Mouse (Mus musculus) neural tube, embryonic 11.5 days (tissue): ENCODE measurements around the gene Tpmt. TPM values are rescaled to one million over a fixed set of nuclear protein-coding genes. Genes with fewer than 3 reads are reported as not detected.
A peak's percentile ranks its signal among the peaks of the same experiment; 100 is the strongest.

Experiments used
- ATAC-seq: fragments of 200-750 bp; cut with Nextera tagmentation; 2 replicates; pipeline ENCODE4 v1.8.0; 2017; ENCODE audit warnings: moderate number of reproducible peaks, mild to moderate bottlenecking, moderate TSS enrichment, moderate library complexity; ENCODE audit not compliant: insufficient read depth, low FRiP score, low TSS enrichment
- DNase-seq: peaks from one replicate; pipeline ENCODE4 v3.0.0-alpha.2; 2015; ENCODE audit warnings: low spot score
- H3K27ac ChIP-seq: fragments of 300-500 bp; sonication (generic); 2 replicates; pipeline ENCODE4 v1.5.1; 2014; ENCODE audit warnings: low read depth, mild to moderate bottlenecking, low read length
- H3K27me3 ChIP-seq: fragments of 300-500 bp; sonication (generic); 2 replicates; pipeline ENCODE4 v1.6.1; 2014; ENCODE audit warnings: mild to moderate bottlenecking, low read length, mixed read lengths; ENCODE audit not compliant: control insufficient read depth, insufficient read depth
- H3K36me3 ChIP-seq: fragments of 300-500 bp; sonication (generic); 2 replicates; pipeline ENCODE4 v1.6.1; 2014; ENCODE audit warnings: mild to moderate bottlenecking, low read length, moderate library complexity, mixed read lengths; ENCODE audit not compliant: control insufficient read depth, insufficient read depth
- H3K4me1 ChIP-seq: fragments of 300-500 bp; sonication (generic); 2 replicates; pipeline ENCODE4 v1.6.1; 2014; ENCODE audit warnings: low read length, mixed read lengths; ENCODE audit not compliant: control insufficient read depth, insufficient read depth
- H3K4me2 ChIP-seq: fragments of 300-500 bp; sonication (generic); 2 replicates; pipeline ENCODE4 v1.6.1; 2014; ENCODE audit warnings: low read depth, mild to moderate bottlenecking, moderate library complexity
- H3K4me3 ChIP-seq: fragments of 300-500 bp; sonication (generic); 2 replicates; pipeline ENCODE4 v1.5.1; 2014; ENCODE audit warnings: low read depth, low read length
- H3K9ac ChIP-seq: fragments of 300-500 bp; sonication (generic); 2 replicates; pipeline ENCODE4 v1.6.1; 2014; ENCODE audit warnings: mild to moderate bottlenecking, low read length
- H3K9me3 ChIP-seq: fragments of 300-500 bp; sonication (generic); 2 replicates; pipeline ENCODE4 v1.6.1; 2016; ENCODE audit warnings: low read length; ENCODE audit not compliant: control insufficient read depth
- WGBS: fragments of 180-500 bp; shearing (Covaris S2); extraction: QIAGEN DNeasy Blood & Tissue Kit; methylation state at CpG from one replicate; pipeline ENCODE4 v1.1.7; 2014; 5-methylcytosine and 5-hydroxymethylcytosine counted together
- polyA plus RNA-seq: library from polyadenylated mRNA; unstranded; fragments of >200 nt; fragmentation: Nextera tagmentation; extraction: Ambion mirVana; gene quantifications from 2 replicates; pipeline ENCODE4 v1.2.1, GENCODE M21; 2014

Tpmt gene
- polyA plus RNA-seq, 1 experiment from 2014 or later = 46.7 TPM

DNA sequence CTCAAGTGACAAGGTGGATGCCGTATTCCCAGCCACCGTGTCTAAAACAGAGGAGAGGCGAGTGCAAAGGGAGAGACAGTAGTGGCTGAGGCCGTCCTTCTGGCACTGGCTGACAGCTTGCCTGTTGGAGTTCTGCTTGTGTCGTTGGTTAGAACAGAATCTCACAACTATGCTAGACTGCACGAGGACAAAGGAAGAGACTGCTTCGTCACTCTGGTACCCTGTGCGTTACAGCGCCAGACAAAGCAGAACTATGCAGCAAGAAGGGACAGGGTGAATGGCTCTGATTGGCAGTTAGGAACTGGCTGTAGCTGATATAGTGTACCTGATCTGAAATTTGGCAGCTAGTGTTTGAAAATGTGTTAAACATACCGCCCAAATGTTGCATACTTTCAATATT lies 9.4 kb upstream of the Tpmt start:
- H3K36me3 ChIP-seq = no peaks in the 10 kb centered on the region; the same call in 1 of the 2 replicates
- no peaks in the 10 kb centered on the region for H3K27me3 ChIP-seq
- H3K27ac ChIP-seq = no peak overlapping the region
- no peak overlapping the region for H3K9ac ChIP-seq
- H3K4me2 ChIP-seq = no peak overlapping the region
- WGBS = 60% methylated on average over 10 of the region's 10 CpGs
- H3K9me3 ChIP-seq = no peaks in the 10 kb centered on the region
- H3K4me3 ChIP-seq = no peak overlapping the region
- ATAC-seq = no peak
- no peaks in the 10 kb centered on the region for H3K4me1 ChIP-seq
- no peak for DNase-seq

DNA sequence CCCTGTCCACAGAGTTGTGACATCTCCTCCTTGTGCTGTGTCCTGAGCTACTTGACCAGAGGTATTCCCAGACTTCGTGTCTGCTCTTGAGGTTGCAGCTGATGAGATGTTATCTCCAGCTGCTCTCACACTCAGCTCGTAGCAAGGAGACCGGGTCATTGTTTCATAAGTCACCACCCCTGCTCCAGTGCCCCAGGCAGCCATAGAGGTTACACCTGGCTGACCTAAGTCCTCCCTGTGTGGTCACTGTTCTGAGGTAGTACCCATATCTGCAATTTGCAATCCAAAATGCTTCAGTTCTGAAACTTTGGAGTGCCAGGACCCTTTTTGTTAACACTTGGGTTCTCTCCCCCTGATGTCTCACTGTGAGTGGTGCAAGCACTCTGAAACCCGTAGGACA lies 5.5 kb upstream of the Tpmt start:
- WGBS = 86% methylated on average over 4 of the region's 4 CpGs
- Histone ChIP-seq H3K9ac (no peak overlapping the region), H3K4me3 (no peak overlapping the region), H3K4me2 (no peak overlapping the region), H3K36me3 (no peaks in the 10 kb centered on the region), H3K4me1 (no peaks in the 10 kb centered on the region), H3K27me3 (no peaks in the 10 kb centered on the region), H3K27ac (no peak overlapping the region), H3K9me3 (no peaks in the 10 kb centered on the region)
- DNase-seq (no peak), ATAC-seq (no peak)

DNA sequence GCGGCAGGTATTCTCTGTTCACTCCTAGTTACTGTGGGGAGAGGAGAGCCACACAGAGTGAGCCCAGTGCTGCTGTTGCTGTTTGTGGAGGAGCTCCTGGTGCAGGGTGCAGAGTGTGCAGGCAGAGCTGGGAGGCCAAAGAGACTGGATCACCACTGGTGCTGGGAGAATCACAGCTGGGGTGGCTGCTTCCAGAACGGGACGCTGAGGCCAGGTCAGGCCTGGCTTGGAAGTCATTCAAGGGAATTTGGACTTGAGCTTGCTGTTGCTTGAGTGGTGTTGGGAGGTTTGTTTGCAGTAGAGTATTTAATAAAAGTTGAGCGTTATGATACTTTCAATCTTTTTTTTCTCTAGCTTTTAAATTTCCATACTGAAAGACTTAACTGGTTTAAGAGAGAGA lies 3.5 kb upstream of the Tpmt start:
- Histone ChIP-seq H3K4me1 (peaks cover 8% of the 10 kb centered on the region), H3K4me2 (no peak overlapping the region), H3K9ac (no peak overlapping the region), H3K27me3 (no peaks in the 10 kb centered on the region), H3K9me3 (no peaks in the 10 kb centered on the region), H3K27ac (no peak overlapping the region), H3K4me3 (no peak overlapping the region), H3K36me3 (no peaks in the 10 kb centered on the region)
- 94% methylated on average over 4 of the region's 4 CpGs for WGBS
- ATAC-seq (no peak), DNase-seq (no peak)

DNA sequence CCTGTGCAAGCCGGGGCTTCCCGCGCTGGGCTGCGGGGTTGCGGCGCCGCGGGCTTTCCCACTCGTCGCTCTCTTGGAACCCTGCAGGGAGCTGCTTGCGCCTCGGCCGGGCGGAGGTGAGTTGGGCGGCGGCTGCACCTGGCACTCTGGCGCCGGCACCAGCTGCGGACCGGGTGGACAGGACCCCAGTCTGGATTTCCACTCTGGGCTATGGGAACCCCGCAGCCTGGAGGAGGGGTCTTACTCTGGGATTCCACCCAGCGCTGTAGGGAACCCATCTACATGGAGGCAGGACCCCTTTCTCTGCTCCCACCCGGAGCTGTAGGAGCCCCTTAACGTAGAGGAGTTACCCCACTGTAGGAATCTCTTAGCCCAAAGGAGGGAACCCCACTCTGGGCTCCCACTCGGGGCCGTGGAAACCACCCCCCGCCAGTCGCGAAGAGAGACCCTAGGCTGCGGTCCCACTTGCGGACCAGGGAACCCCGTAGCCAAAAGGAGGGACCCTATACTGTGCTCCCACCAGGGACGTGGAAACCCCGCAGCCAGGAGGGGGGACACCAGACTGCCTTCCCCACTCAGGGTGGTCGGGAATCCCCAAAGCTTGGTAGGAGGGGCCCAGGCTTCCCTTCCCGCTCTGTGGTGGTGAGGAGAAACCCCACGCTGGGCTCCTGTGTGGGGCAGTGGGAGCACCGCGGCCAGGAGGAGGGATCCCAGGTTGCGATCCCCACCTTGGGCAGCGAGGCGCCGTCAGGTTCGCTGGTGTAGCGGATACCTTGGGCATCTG lies 512 bp downstream of the Tpmt start:
- H3K9ac ChIP-seq = peak overlapping the region; percentile 72
- peaks cover 11% of the 10 kb centered on the region for H3K4me1 ChIP-seq
- no peaks in the 10 kb centered on the region for H3K36me3 ChIP-seq
- H3K4me3 ChIP-seq = peak overlapping the region; percentile 83
- no peaks in the 10 kb centered on the region for H3K27me3 ChIP-seq
- under 1% methylated on average over 44 of the region's 45 CpGs for WGBS
- ATAC-seq = peak; percentile 32
- H3K27ac ChIP-seq = 0 out of 2 replicates have a peak overlapping the region, but pooled peaks have one; percentile 63
- peak; percentile 20 for DNase-seq
- no peaks in the 10 kb centered on the region for H3K9me3 ChIP-seq
- H3K4me2 ChIP-seq = peak overlapping the region; percentile 91

DNA sequence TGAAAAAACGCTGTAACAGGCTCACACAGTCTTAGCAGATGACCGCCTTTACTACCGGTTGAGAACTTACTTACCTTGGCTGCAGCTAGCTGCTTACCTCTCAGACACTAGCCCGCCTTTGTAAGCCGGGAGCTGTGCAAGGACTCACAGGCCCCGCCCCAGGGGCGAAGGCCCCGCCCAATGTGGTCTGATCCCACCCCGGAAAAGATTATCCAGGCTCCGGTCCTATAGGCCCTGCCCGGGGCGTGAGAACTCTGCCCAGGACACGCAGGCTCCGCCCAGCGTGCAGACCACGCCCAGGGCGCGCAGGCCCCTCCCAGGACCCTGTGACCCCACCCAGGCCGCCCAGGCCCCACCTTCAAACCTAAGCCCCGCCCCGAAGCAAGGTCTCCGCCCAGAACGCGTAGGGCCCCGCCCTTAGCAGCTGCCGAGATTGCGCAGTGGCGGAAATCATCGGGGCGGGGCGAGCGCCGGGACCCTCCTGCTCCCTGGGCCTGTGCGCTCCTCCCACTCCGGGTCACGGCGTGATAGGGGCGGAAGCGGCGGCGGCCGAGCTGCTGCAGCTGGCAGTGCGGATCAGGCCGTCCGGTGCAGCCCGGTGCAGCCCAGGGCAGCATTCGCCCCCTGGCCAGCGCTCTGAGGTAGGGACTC lies 1.4 kb downstream of the Tpmt start, which contains the start of gene Kdm1b:
TSS of gene Kdm1b (plus strand) at position 470 of the 651 bp plus-strand sequence.
- ATAC-seq = peak; percentile 96
- Histone ChIP-seq H3K27ac (0 out of 2 replicates have a peak within 1 kb of the TSS, but pooled peaks have one; percentile 63), H3K36me3 (no peaks in the 10 kb centered on the region), H3K27me3 (no peaks in the 10 kb centered on the region), H3K9me3 (no peaks in the 10 kb centered on the region), H3K4me1 (peaks cover 11% of the 10 kb centered on the region), H3K4me2 (peak within 1 kb of the TSS; percentile 91), H3K4me3 (peak within 1 kb of the TSS; percentile 83), H3K9ac (peak within 1 kb of the TSS; percentile 72)
- DNase-seq = peak; percentile 99
- under 1% methylated on average over 47 of the region's 48 CpGs for WGBS

DNA sequence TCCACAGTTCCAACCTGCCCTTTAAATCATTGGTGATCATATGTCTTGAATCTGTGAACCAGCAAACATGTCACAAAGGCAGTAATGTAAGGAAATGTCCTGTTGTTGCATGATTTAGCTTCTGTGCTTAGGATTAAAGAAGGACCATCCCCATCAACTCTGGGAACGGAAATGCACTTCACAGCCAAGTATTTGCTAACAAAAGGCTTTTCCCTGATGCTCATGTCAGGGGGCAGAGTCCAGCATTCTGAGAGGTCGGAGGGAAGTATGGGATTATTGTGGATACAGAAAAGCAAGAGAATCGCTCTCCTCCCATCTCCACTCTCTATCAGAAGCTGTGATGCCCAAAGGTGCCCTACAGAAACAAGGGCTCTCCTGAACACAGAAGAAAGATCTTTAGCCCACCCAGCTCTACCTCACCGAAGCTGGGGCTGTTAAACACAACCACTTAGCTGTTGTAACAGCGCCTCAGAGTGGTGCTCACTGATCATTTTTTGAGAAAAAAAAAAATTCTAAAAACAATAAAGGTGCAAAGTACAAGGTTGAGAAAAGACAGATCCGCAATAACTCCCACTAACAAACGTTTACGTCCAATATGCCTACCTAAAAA lies 2.4 kb downstream of the Tpmt start:
- no peaks in the 10 kb centered on the region for H3K36me3 ChIP-seq
- H3K9me3 ChIP-seq = no peaks in the 10 kb centered on the region
- ATAC-seq = no peak
- no peaks in the 10 kb centered on the region for H3K27me3 ChIP-seq
- no peak for DNase-seq
- H3K27ac ChIP-seq = no peak overlapping the region
- WGBS = 60% methylated on average over 8 of the region's 8 CpGs
- H3K4me2 ChIP-seq = peak overlapping the region; percentile 91
- H3K4me1 ChIP-seq = peaks cover 11% of the 10 kb centered on the region
- peak overlapping the region; percentile 83 for H3K4me3 ChIP-seq
- H3K9ac ChIP-seq = peak overlapping the region; percentile 15; the same call in 1 of the 2 replicates

DNA sequence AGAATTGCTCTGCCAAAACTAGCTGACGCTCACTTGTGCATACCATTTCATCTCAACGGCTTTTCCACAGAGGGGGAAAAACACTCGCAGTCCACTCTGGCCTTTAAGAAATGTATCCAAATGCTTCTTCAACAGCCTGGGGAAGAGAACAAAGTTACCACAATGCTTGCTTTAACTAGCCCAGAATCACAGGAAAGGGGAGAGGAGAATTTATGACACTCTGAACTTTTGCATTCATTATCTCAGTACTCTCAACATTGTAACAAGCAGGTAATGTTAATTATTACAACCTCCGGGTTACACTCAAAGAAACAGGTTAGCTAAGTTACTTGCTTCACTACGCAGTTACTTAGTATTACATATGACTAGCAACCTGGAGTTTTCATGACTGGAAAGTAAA lies 4.5 kb downstream of the Tpmt start:
- Histone ChIP-seq H3K4me2 (no peak overlapping the region), H3K4me3 (no peak overlapping the region), H3K9me3 (no peaks in the 10 kb centered on the region), H3K4me1 (peaks cover 11% of the 10 kb centered on the region), H3K27ac (no peak overlapping the region), H3K9ac (no peak overlapping the region), H3K36me3 (no peaks in the 10 kb centered on the region), H3K27me3 (no peaks in the 10 kb centered on the region)
- DNase-seq (no peak), ATAC-seq (no peak)
- WGBS = 95% methylated on average over 5 of the region's 5 CpGs

DNA sequence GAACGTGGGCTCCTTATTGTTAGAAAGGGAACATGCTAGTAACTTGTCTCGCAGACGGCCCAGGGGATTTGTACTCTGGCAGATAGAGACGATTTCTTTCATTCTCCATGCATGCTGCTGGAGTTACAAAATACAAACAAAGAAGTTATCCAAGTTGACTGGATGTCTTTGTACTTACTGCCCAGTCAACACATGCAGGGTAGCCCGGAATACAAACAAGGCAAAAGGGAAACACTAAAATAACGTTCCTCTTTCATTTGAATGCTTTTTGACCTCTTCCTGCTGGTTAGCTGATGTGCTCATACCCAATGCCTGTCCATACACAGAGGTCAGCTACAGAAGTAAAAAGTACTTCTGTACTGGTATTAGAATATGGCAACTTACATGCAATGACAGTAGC lies 6.6 kb downstream of the Tpmt start:
- 85% methylated on average over 6 of the region's 6 CpGs for WGBS
- H3K36me3 ChIP-seq = no peaks in the 10 kb centered on the region
- H3K27ac ChIP-seq = no peak overlapping the region
- H3K9me3 ChIP-seq = no peaks in the 10 kb centered on the region
- H3K27me3 ChIP-seq = no peaks in the 10 kb centered on the region
- no peak overlapping the region for H3K4me3 ChIP-seq
- DNase-seq = no peak
- no peak overlapping the region for H3K4me2 ChIP-seq
- peaks cover 3% of the 10 kb centered on the region; the same call in 1 of the 2 replicates for H3K4me1 ChIP-seq
- no peak overlapping the region for H3K9ac ChIP-seq
- no peak for ATAC-seq
